In genomic region chr11:108117360-108118050, GRCm38 (mm10) we compare ENCODE assay signal across 20 mouse cellular contexts.
A peak's percentile ranks its signal among the peaks of the same experiment; 100 is the strongest.
DNase-seq lines count a peak whose midpoint lies in the region; TF ChIP-seq lines count a peak whose summit lies in the region.
"Had no signal": no experiment of that assay in that cellular context is flagged by ENCODE, and none has a peak within 500 bp of the region (broad histone marks: within the 10 kb centered on the region; RNA-seq: fewer than 3 reads in every experiment).

No protein-coding gene starts in this region.

- no peaks in the 10 kb centered on the region for H3K27me3 ChIP-seq in cerebellum, adult 2 months (ENCODE audit: control insufficient read depth, insufficient read depth, low read length)
- H3K27me3 ChIP-seq: forebrain, embryonic 13.5 days; limb, embryonic 15.5 days; liver, embryonic 15.5 days; megakaryocyte, embryonic 14.5 days had no signal

- TF ChIP-seq POLR2A in cerebellum, adult 2 months (IDR thresholded peaks at IDR 0.05; ENCODE audit: borderline replicate concordance, insufficient read depth, low read length): no peak

- H3K4me1 ChIP-seq in cerebellum, adult 2 months (ENCODE audit: control insufficient read depth, insufficient read depth, low read length): peaks cover 5% of the 10 kb centered on the region
- H3K4me1 ChIP-seq: forebrain, embryonic 13.5 days; liver, embryonic 15.5 days had no signal

- DNase-seq in heart, adult 11 months: peak; percentile 83
- no peak for DNase-seq in heart, postnatal 14 days
- DNase-seq in cerebellum, adult 2 months: peak; percentile 49 to 73
- DNase-seq in cerebellum, postnatal 36 days: peak; percentile 44 to 62
- DNase-seq in lung, postnatal 25 days (ENCODE audit: low spot score): peak; percentile 62
- DNase-seq in urinary bladder, postnatal 4 days (ENCODE audit: low spot score in 2 of 2): no peak
- DNase-seq in ovary, postnatal 10 days (ENCODE audit: low spot score): no peak
- DNase-seq in frontal cortex, adult 2 months (ENCODE audit: extremely low spot score in 1 of 2, low spot score in 1 of 2): no peak
- DNase-seq: adrenal gland, postnatal 14 days; gastrocnemius, postnatal 36 days; kidney, adult 8-10 months; kidney, postnatal 14 days; layer of hippocampus, postnatal 36 days; thymus, postnatal 36 days had no signal

- no peak for TF ChIP-seq CTCF in cerebellum, adult 2 months (IDR thresholded peaks at IDR 0.05; ENCODE audit: borderline replicate concordance, insufficient read depth, low read depth, low read length)

- WGBS in cerebellum, adult 2 months: 14% methylated on average over 10 of the region's 10 CpGs

- no peak overlapping the region for H3K27ac ChIP-seq in cerebellum, adult 2 months (ENCODE audit: insufficient read depth, low read length)
- H3K27ac ChIP-seq: forebrain, embryonic 13.5 days; heart, embryonic 10.5 days; layer of hippocampus, adult 2 months; limb, embryonic 15.5 days; liver, embryonic 15.5 days had no signal

- H3K4me3 ChIP-seq in cerebellum, adult 2 months (replicated peaks; ENCODE audit: insufficient read depth, low read depth, low read length): no peak overlapping the region
- H3K4me3 ChIP-seq: forebrain, embryonic 13.5 days; heart, embryonic 10.5 days; layer of hippocampus, adult 2 months; limb, embryonic 15.5 days; liver, embryonic 15.5 days; megakaryocyte, embryonic 14.5 days had no signal

- intact Hi-C loops in heart, postnatal 14 days (cut with DNase I): no loop called here

Comparison
In these comparisons a context has a peak if more than half of its experiments do, and no peak if none do; other contexts are left out.
1. DNase-seq: peak in heart, adult 11 months (single experiment), cerebellum, adult 2 months (2 of 2), cerebellum, postnatal 36 days (2 of 2) and lung, postnatal 25 days (single experiment); none in heart, postnatal 14 days (0 of 2), urinary bladder, postnatal 4 days (0 of 2), ovary, postnatal 10 days (single experiment) and frontal cortex, adult 2 months (0 of 2).